ENCODE assay signal across 8 mouse cellular contexts in genomic region chr5:135465833-135466291, GRCm38 (mm10).
A peak's percentile ranks its signal among the peaks of the same experiment; 100 is the strongest.
DNase-seq lines count a peak whose midpoint lies in the region; ATAC-seq and TF ChIP-seq lines count a peak whose summit lies in the region.

No protein-coding gene starts in this region.

- H3K27ac ChIP-seq in lung, embryonic 15.5 days: peak overlapping the region; percentile 72
- H3K27ac ChIP-seq in forebrain, embryonic 11.5 days (ENCODE audit: low read depth, low read length): 0 out of 2 replicates have a peak overlapping the region, but pooled peaks have one; percentile 31
- peak overlapping the region; percentile 91 for H3K27ac ChIP-seq in layer of hippocampus, adult 2 months

- intact Hi-C loops in heart, postnatal 10 days (cut with DNase I): loop anchor here (2.0 kb wide), 1 partner anchor 23 kb away; no protein-coding TSS in a partner anchor

- no peaks in the 10 kb centered on the region for H3K36me3 ChIP-seq in lung, embryonic 15.5 days
- peaks cover 2% of the 10 kb centered on the region; the same call in 1 of the 2 replicates for H3K36me3 ChIP-seq in forebrain, embryonic 11.5 days (ENCODE audit: control insufficient read depth, insufficient read depth, low read length)

- no peak overlapping the region for H3K4me3 ChIP-seq in lung, embryonic 15.5 days
- H3K4me3 ChIP-seq in lung, adult 2 months (replicated peaks; ENCODE audit: extremely low read depth, low read depth, low read length): no peak overlapping the region
- H3K4me3 ChIP-seq in forebrain, embryonic 11.5 days (ENCODE audit: low read depth, low read length): no peak overlapping the region
- peak overlapping the region; percentile 13; the same call in 1 of the 2 replicates for H3K4me3 ChIP-seq in layer of hippocampus, adult 2 months

- TF ChIP-seq POLR2A in lung, adult 2 months (IDR thresholded peaks at IDR 0.05; ENCODE audit: borderline replicate concordance, extremely low read depth, low read depth, low read length): no peak

- H3K27me3 ChIP-seq in lung, embryonic 15.5 days: no peaks in the 10 kb centered on the region
- no peaks in the 10 kb centered on the region for H3K27me3 ChIP-seq in forebrain, embryonic 11.5 days (ENCODE audit: control insufficient read depth, insufficient read depth, low read length)

- no peak for ATAC-seq in lung, embryonic 15.5 days (ENCODE audit: borderline replicate concordance, extremely low read depth, low FRiP score, low TSS enrichment)
- ATAC-seq in forebrain, embryonic 11.5 days (replicated peaks; ENCODE audit: low FRiP score): no peak
- 0 out of 2 replicates have a peak, but pooled peaks have one; percentile 11 for ATAC-seq in megakaryocyte, adult 5-6 weeks (ENCODE audit: poor library complexity, severe bottlenecking)
- ATAC-seq in granulocyte monocyte progenitor cell, adult 5-6 weeks (replicated peaks; ENCODE audit: poor library complexity, severe bottlenecking): no peak

- H3K4me2 ChIP-seq in lung, embryonic 15.5 days: no peak overlapping the region
- H3K4me2 ChIP-seq in forebrain, embryonic 11.5 days (ENCODE audit: low read depth, low read length, severe bottlenecking): no peak overlapping the region

- 0 out of 2 replicates have a peak, but pooled peaks cover 9% of the 10 kb centered on the region for H3K4me1 ChIP-seq in lung, embryonic 15.5 days
- H3K4me1 ChIP-seq in lung, adult 2 months (ENCODE audit: control insufficient read depth, insufficient read depth, low read length): peaks cover 12% of the 10 kb centered on the region
- no peaks in the 10 kb centered on the region for H3K4me1 ChIP-seq in forebrain, embryonic 11.5 days (replicated peaks; ENCODE audit: control insufficient read depth, insufficient read depth, low read length)

- TF ChIP-seq CTCF in lung, adult 2 months (IDR thresholded peaks at IDR 0.05; ENCODE audit: insufficient read depth, low read length): no peak
- no peak for TF ChIP-seq CTCF in layer of hippocampus, adult 2 months (conservative IDR thresholded peaks at IDR 0.05)

- H3K9me3 ChIP-seq in lung, embryonic 15.5 days: no peaks in the 10 kb centered on the region
- H3K9me3 ChIP-seq in forebrain, embryonic 11.5 days (ENCODE audit: control insufficient read depth, low read length): no peaks in the 10 kb centered on the region; the same call in 1 of the 2 replicates

- H3K9ac ChIP-seq in lung, embryonic 15.5 days: no peak overlapping the region
- H3K9ac ChIP-seq in forebrain, embryonic 11.5 days (ENCODE audit: low read length): no peak overlapping the region

- 61% methylated on average over 7 of the region's 7 CpGs for WGBS in lung, embryonic 15.5 days
- WGBS in lung, adult 2 months: 23% methylated on average over 7 of the region's 7 CpGs
- 58% methylated on average over 7 of the region's 7 CpGs for WGBS in forebrain, embryonic 11.5 days

- no peak for DNase-seq in lung, adult 2 months
- no peak for DNase-seq in forebrain, embryonic 11.5 days (ENCODE audit: low spot score)
- peak; percentile 60 to 67 for DNase-seq in heart, postnatal 10 days
- DNase-seq in layer of hippocampus, adult 2 months (ENCODE audit: low spot score in 2 of 2): peak; percentile 26 to 45
- no peak for DNase-seq in thymus, postnatal 36 days

Comparison
In these comparisons a context has a peak if more than half of its experiments do, and no peak if none do; other contexts are left out.
1. H3K27ac ChIP-seq: peak in every context shown above with its lines; median percentile 91 in layer of hippocampus, adult 2 months; 72 in lung, embryonic 15.5 days; 31 in forebrain, embryonic 11.5 days.
2. DNase-seq: peak in heart, postnatal 10 days (2 of 2) and layer of hippocampus, adult 2 months (2 of 2); none in lung, adult 2 months (single experiment), forebrain, embryonic 11.5 days (single experiment) and thymus, postnatal 36 days (0 of 2).